Mouse (Mus musculus) cerebellum, postnatal 36 days (tissue): ENCODE data around the gene Hoxc5.

Source experiments
- DNase-seq, 2 experiments: peaks; one replicate each; pipeline ENCODE4 v3.0.0; 2021 to 2022; ENCODE audit warnings: mixed read lengths in 2 of 2

Hoxc5 gene

GRCm38 (mm10) chr15:102967312-102967510 lies at the start of gene Hoxc5:
Gene Hoxc5 (plus strand): TSS chr15:102967443.
- DNase-seq, result no peak

GRCm38 (mm10) chr15:102917972-102918572 lies 49.2 kb upstream of the Hoxc5 start:
- DNase-seq, result no peak

GRCm38 (mm10) chr15:102918611-102919265 lies 48.5 kb upstream of the Hoxc5 start:
- DNase-seq, result no peak

GRCm38 (mm10) chr15:102919336-102920180 lies 47.7 kb upstream of the Hoxc5 start:
- DNase-seq, result no peak

GRCm38 (mm10) chr15:102920619-102921018 lies 46.6 kb upstream of the Hoxc5 start:
- no peak for DNase-seq

- no peak for DNase-seq
Measured at GRCm38 (mm10) chr15:102921053-102922011, 45.9 kb upstream of the Hoxc5 start, which contains the start of gene Hoxc13. Gene Hoxc13 (plus strand): TSS chr15:102921103.

GRCm38 (mm10) chr15:102922012-102922362 lies 45.3 kb upstream of the Hoxc5 start:
- no peak for DNase-seq

GRCm38 (mm10) chr15:102922636-102923500 lies 44.4 kb upstream of the Hoxc5 start:
- no peak for DNase-seq

GRCm38 (mm10) chr15:102927032-102927645 lies 40.1 kb upstream of the Hoxc5 start:
- no peak for DNase-seq

GRCm38 (mm10) chr15:102931706-102932358 lies 35.4 kb upstream of the Hoxc5 start:
- no peak for DNase-seq

GRCm38 (mm10) chr15:102934438-102934837 lies 32.8 kb upstream of the Hoxc5 start:
- DNase-seq, result no peak

GRCm38 (mm10) chr15:102934897-102935296 lies 32.3 kb upstream of the Hoxc5 start:
- DNase-seq, result no peak

GRCm38 (mm10) chr15:102936279-102936972 lies 30.8 kb upstream of the Hoxc5 start, which contains the start of gene Hoxc12:
Gene Hoxc12 (plus strand): TSS chr15:102936757.
- DNase-seq, result no peak

GRCm38 (mm10) chr15:102937036-102937666 lies 30.1 kb upstream of the Hoxc5 start:
- DNase-seq, result no peak

- no peak for DNase-seq
Measured at GRCm38 (mm10) chr15:102939256-102940155, 27.7 kb upstream of the Hoxc5 start.

GRCm38 (mm10) chr15:102942739-102943467 lies 24.3 kb upstream of the Hoxc5 start:
- no peak for DNase-seq

GRCm38 (mm10) chr15:102943468-102943813 lies 23.8 kb upstream of the Hoxc5 start:
- no peak for DNase-seq
